Mouse (Mus musculus): ENCODE data around the gene Letmd1. TPM values are rescaled to one million over a fixed set of nuclear protein-coding genes. Genes with fewer than 3 reads are reported as not detected.

The Letmd1 gene
- polyA plus RNA-seq (2014; fragmentation: Illumina TruSeq; extraction: RNeasy Lipid Tissue Mini Kit (QIAGEN cat#74804); ENCODE audit: low read depth, low replicate concordance), result 15.5 TPM

GRCm38 (mm10) chr15:100468295-100469188 is at the start of gene Letmd1:
Gene Letmd1, plus strand, starts transcription at chr15:100469023.

GRCm38 (mm10) chr15:100421758-100422197 is 47.0 kb upstream of the Letmd1 start, which contains the start of gene Gm5475:
Gene Gm5475, plus strand, starts transcription at chr15:100422147.

GRCm38 (mm10) chr15:100424396-100425122 is 44.3 kb upstream of the Letmd1 start, which contains the start of gene Slc11a2:
Gene Slc11a2, minus strand, starts transcription at chr15:100425072.

DNA sequence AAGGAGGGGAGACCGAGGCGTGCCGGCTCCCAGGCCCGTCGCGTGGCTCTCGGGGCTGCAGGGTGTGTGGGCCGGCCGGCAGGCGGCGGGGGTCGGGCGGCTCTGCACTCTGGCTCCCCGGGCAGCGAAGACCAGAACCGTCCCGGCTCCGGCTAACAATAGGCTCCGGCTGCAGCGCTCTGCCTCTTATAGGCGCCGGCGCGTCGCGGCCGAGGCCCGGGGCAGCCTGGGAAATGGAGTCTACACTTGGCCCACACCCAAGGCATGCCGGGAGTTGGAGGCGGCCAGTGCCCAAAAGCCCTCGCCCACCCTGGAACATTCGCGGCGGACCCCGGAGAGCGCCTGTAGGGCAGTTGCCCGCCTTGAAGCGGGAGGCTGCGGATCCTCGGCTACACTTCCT is 26.3 kb downstream of the Letmd1 start, which contains the start of gene Csrnp2:
TSS of gene Csrnp2 (minus strand) at position 387 of the 400 bp plus-strand sequence.

Other genes starting within 250 kb of the Letmd1 start
- gene Atf1, start 241.2 kb upstream of the Letmd1 start, polyA plus RNA-seq (2014; fragmentation: Illumina TruSeq; extraction: RNeasy Lipid Tissue Mini Kit (QIAGEN cat#74804); ENCODE audit: low read depth, low replicate concordance), result 42.1 TPM
- not detected for gene Tmprss12, start 188.2 kb upstream of the Letmd1 start, polyA plus RNA-seq (2014; fragmentation: Illumina TruSeq; extraction: RNeasy Lipid Tissue Mini Kit (QIAGEN cat#74804); ENCODE audit: low read depth, low replicate concordance)
- 315 TPM for gene Mettl7a1, start 164.9 kb upstream of the Letmd1 start, polyA plus RNA-seq (2014; fragmentation: Illumina TruSeq; extraction: RNeasy Lipid Tissue Mini Kit (QIAGEN cat#74804); ENCODE audit: low read depth, low replicate concordance)
- gene Mettl7a3, start 134.1 kb upstream of the Letmd1 start, polyA plus RNA-seq (2014; fragmentation: Illumina TruSeq; extraction: RNeasy Lipid Tissue Mini Kit (QIAGEN cat#74804); ENCODE audit: low read depth, low replicate concordance), result not detected
- not detected for gene Methig1, start 115.9 kb upstream of the Letmd1 start, polyA plus RNA-seq (2014; fragmentation: Illumina TruSeq; extraction: RNeasy Lipid Tissue Mini Kit (QIAGEN cat#74804); ENCODE audit: low read depth, low replicate concordance)
- not detected for gene Mettl7a2, start 115.8 kb upstream of the Letmd1 start, polyA plus RNA-seq (2014; fragmentation: Illumina TruSeq; extraction: RNeasy Lipid Tissue Mini Kit (QIAGEN cat#74804); ENCODE audit: low read depth, low replicate concordance)
- not detected for gene Higd1c, start 104.5 kb upstream of the Letmd1 start, polyA plus RNA-seq (2014; fragmentation: Illumina TruSeq; extraction: RNeasy Lipid Tissue Mini Kit (QIAGEN cat#74804); ENCODE audit: low read depth, low replicate concordance)
- not detected for gene Gm5475, start 46.9 kb upstream of the Letmd1 start, polyA plus RNA-seq (2014; fragmentation: Illumina TruSeq; extraction: RNeasy Lipid Tissue Mini Kit (QIAGEN cat#74804); ENCODE audit: low read depth, low replicate concordance)
- gene Slc11a2, start 44.0 kb upstream of the Letmd1 start, polyA plus RNA-seq (2014; fragmentation: Illumina TruSeq; extraction: RNeasy Lipid Tissue Mini Kit (QIAGEN cat#74804); ENCODE audit: low read depth, low replicate concordance), result 9.6 TPM
- gene Csrnp2, start 26.5 kb downstream of the Letmd1 start, polyA plus RNA-seq (2014; fragmentation: Illumina TruSeq; extraction: RNeasy Lipid Tissue Mini Kit (QIAGEN cat#74804); ENCODE audit: low read depth, low replicate concordance), result 0.82 TPM
- 3.7 TPM for gene Tfcp2, start 83.0 kb downstream of the Letmd1 start, polyA plus RNA-seq (2014; fragmentation: Illumina TruSeq; extraction: RNeasy Lipid Tissue Mini Kit (QIAGEN cat#74804); ENCODE audit: low read depth, low replicate concordance)
- gene Pou6f1, start 131.0 kb downstream of the Letmd1 start, polyA plus RNA-seq (2014; fragmentation: Illumina TruSeq; extraction: RNeasy Lipid Tissue Mini Kit (QIAGEN cat#74804); ENCODE audit: low read depth, low replicate concordance), result 1.2 TPM
- 136 TPM for gene Dazap2, start 146.3 kb downstream of the Letmd1 start, polyA plus RNA-seq (2014; fragmentation: Illumina TruSeq; extraction: RNeasy Lipid Tissue Mini Kit (QIAGEN cat#74804); ENCODE audit: low read depth, low replicate concordance)
- gene Smagp, start 167.9 kb downstream of the Letmd1 start, polyA plus RNA-seq (2014; fragmentation: Illumina TruSeq; extraction: RNeasy Lipid Tissue Mini Kit (QIAGEN cat#74804); ENCODE audit: low read depth, low replicate concordance), result 6.9 TPM
- 1.9 TPM for gene Bin2, start 200.5 kb downstream of the Letmd1 start, polyA plus RNA-seq (2014; fragmentation: Illumina TruSeq; extraction: RNeasy Lipid Tissue Mini Kit (QIAGEN cat#74804); ENCODE audit: low read depth, low replicate concordance)
- gene Cela1, start 218.9 kb downstream of the Letmd1 start, polyA plus RNA-seq (2014; fragmentation: Illumina TruSeq; extraction: RNeasy Lipid Tissue Mini Kit (QIAGEN cat#74804); ENCODE audit: low read depth, low replicate concordance), result 6.7 TPM

Data from liver, adult 10 weeks (tissue).